Mouse (Mus musculus) thymus, postnatal 14 days (tissue): ENCODE results near the gene Taf12.

Experiments used
- DNase-seq: peaks from one replicate; pipeline ENCODE4 v3.0.0; 2021

Gene Taf12

DNA sequence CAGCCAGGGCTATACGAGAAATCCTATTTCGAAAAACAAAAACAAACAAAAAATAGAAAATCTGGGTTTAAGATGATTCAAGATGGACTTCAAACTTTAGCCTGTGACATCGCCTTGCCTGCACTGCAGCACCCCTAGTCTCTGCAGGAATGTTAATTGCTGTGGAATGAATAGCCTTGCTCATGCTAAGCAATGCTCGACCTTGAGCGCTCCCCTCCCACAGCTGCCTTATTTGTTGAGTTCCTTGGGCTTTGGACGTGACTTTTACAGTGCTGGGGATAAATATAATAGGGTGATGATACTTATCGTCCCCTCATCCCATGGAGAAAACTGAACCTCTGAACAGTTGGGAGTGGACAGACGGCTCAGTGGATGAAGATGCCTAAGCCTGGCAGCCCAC is 41.5 kb downstream of the Taf12 start:
- no peak for DNase-seq

DNA sequence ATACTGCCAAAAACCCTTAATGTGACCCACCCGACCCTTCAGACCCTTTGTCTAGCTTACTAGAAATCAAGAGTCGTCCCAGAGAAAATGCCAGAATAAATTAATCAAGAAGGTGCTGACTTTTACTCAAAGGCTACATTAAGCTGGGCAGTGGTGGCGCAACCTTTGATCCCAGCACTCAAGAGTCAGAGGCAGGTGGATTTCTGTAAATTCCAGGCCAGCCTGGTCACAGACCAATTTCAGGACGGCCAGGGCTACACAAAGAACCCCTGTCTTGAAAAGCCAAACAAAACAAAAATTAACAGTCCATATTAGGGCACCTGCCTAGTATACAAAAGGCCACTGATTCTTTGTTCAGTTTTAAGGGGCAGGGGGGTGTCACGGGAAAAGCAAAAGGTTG is 52.3 kb downstream of the Taf12 start:
- no peak for DNase-seq

DNA sequence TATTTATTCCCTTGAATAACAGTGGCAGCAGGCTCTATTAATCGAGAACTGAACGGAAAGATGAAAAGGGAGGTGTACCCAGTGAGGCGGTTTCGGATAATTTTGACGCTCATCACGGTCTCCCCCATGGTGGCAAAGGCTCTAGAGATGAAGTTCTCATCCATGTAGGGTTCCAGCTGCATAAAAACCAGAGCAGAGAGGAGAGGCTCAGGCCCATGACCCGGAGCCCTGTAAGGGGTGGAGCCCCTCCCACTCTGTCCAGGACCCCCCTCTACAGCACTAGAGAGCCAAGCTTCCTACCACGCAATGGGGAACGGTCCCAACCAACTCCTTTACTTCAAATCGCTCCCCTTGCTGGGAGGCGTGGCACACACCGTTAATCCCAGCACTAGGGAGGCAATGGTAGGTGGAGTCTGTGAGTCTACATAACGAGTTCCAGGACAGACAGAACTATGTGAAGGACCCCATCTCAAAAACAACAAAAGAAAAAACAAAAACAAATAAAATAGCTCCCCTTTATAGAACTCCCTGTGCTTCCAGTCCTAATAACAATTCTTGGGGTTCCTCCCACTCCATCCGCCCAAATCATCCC is 54.3 kb downstream of the Taf12 start:
- DNase-seq, result no peak

DNA sequence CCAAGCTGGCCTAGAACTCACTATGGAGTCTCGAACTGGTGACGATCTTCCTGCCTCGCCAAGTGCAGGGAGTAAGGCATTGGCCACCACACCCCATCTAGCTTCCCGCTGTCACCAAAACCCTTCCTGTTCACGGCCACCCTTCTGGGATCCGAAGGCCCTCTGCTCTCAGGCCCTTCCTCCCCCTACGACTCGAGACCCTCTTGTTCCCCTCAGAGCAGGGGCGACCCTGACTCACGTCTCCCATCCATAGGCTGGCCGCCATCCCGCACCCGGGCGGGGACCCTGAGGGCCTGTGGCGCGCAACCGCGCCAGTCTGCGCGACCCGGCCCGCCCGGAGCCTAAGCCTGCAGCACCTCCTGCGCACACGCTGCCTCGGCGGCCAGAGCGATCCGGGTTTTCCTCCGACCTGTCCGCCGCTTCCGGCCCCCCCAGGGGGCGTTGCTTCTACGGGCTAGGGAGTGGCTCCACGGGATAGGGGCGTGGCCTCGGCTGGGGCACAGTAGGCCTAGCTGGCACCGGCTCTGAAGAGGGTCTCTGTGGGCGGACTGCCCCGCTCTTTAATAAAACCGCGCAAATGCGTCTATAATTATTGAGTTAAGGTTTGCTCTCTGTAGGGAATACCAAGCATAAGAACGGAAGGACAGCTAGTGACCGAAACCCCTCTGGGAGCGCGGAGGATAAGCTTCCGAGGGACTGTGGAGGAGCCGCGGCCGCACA is 55.1 kb downstream of the Taf12 start, which contains the start of gene Trnau1ap:
TSS of gene Trnau1ap (minus strand) at position 424 of the 720 bp plus-strand sequence.
- peak; percentile 93 for DNase-seq

DNA sequence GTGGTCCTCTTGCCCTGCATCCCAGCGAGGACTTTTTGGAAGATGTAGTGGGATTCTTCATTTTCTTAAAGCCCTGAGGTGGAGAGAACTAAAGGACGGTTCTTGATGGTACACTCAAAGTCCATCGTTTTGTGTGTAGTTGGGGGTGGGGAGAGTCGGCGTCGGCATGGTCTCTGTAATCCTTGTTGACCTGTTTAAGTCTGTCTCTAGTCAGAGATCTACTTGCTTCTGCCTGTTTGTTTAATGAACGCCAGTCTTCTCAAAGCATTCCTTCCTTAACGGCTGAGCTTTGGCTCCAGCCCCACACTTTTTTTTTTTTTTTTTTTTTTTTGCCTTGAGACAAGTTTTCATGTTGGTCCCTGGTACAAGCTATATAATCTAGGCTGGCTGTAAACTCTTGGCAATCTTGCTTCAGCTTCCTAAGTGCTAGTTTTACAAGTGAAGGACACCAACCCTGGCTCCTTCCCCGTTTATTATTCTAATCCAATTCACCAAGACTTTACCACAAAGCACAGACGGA is 55.7 kb downstream of the Taf12 start:
- no peak for DNase-seq

DNA sequence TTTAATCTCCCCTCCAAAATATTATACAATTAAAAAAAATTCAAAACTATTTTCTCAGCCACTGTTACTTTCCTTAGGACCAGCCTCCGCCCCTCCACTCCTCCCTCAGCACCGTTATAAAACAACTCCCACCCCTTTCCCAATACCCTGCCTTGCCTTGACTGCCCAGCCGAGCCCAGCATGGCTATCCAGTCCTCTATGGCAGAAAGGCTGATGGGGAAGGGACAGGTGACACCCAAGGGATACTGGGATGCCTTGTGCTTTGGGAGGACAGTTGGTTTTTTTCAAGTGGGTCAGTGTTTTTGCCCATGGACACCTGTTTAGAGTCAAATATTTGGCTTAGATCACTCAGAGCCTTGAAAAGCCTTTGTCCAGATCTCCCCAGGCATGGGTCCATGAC is 57.8 kb downstream of the Taf12 start:
- no peak for DNase-seq

DNA sequence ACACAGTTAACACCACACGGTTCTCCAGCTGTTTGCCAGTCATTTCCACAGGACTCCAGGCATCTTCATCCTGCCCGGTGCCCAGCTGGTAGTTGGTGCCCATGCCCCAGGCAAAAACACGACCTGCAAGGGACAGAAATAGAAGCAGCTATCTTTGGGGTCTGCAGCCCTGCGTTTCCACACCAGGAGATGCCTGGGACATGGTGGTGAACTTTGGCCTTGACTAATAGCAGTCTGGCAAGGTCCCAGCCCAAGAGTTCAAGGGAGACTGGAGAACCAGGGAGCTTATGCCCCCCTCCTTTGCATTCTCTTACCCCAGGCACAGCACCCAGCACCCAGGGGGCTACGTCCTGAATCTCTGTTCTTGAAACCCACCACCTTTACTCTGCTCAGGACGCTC is 58.7 kb downstream of the Taf12 start:
- no peak for DNase-seq

DNA sequence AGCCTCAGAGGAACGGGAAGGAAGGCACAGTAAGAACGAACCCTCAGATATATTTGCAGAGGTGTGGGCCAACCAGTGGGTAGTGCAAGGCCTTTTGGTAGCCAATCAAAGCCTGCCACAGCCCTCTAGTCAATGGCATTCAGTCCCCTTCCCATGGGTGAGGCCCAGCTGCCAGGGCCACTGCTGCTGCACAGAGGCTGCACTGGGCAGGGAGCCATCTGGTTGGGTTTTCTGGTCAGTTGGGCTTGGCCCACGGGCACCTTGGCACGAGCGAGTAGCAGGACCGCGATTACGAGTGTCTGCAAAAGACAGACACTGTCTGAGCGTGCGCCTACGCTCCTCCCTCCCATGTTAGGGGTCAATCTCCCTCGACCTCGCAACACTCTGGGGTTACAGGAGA is 64.8 kb downstream of the Taf12 start:
- DNase-seq, result no peak

DNA sequence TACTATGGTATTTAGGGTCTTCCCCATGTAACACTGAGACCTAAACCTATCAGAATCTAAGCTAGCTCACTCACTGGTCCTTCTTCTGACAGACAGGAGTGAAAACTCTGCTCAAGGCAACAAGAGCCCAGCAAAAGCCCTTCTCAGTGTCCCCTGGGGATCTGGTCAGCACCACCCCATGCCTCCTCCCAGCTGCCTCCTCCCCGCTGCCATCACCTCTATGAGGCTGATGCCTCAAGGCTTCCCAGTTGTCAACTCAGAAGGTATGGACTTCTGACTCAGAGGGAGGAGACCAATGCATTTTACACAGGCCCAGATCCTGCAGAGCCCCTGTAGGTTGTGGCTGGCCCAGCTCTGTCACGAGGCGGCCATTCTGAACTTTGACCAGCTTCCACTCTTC is 67.3 kb downstream of the Taf12 start:
- no peak for DNase-seq

DNA sequence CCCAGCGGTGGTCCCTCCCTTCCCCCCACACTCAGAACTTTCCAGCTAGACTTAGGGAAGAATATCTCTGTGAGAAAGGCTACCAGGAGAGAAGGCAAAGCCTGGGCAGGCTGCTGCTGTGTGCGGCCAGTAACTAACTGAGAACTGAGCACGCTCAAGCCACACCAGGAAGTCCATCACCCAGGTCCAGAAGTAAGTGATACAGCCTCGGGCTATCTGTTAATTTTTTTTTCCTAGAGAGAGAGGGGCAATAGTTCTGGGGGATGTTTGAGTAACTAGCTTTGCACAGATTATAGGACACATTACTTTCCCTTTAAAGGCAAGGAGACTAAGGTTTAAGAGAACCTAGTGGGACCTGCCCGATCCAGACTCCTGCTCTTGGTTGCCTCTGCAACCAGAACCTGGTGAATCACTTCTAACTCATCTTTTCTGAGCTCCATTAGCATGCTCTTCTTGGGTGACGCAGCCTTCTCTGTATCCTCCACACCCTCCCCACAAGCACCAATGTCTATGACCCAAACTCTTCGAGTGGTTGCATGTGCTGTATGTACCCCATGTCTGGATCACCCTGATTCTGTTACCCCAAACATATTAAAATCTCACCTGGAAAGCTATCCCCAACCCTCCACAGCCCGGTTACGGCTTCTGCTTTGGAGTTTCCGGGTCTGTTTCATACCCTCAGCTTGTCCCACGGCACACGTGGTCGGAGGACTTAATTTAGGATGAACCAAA is 70.4 kb downstream of the Taf12 start:
- DNase-seq, result no peak
